Mouse (Mus musculus) hindbrain, embryonic 16.5 days (tissue): ENCODE measurements at regions not wholly inside any gene's neighbourhood (a gene's known extent, or its start where the extent isn't known, plus 50 kb on each side); places are given as distances from the start of the nearest gene placed in this dataset.
A peak's percentile ranks its signal among the peaks of the same experiment; 100 is the strongest.

Source experiments
- ATAC-seq: fragments of 200-750 bp; cut with Nextera tagmentation; 2 replicates; pipeline ENCODE4 v1.8.0; 2017; ENCODE audit warnings: moderate TSS enrichment, moderate library complexity
- H3K27ac ChIP-seq: fragments of 300-500 bp; sonication (generic); 2 replicates; pipeline ENCODE4 v1.5.1; 2014; ENCODE audit warnings: low read depth, mild to moderate bottlenecking, control low read depth, low read length, moderate library complexity
- H3K27me3 ChIP-seq: fragments of 300-500 bp; sonication (generic); replicated peaks from 2 replicates; pipeline ENCODE4 v1.6.1; 2014; ENCODE audit warnings: low read length; ENCODE audit not compliant: control insufficient read depth, insufficient read depth
- H3K36me3 ChIP-seq: fragments of 300-500 bp; sonication (generic); 2 replicates; pipeline ENCODE4 v1.6.1; 2014; ENCODE audit warnings: mild to moderate bottlenecking, low read length, moderate library complexity, mixed read lengths; ENCODE audit not compliant: control insufficient read depth, insufficient read depth
- H3K4me1 ChIP-seq: fragments of 300-500 bp; sonication (generic); 2 replicates; pipeline ENCODE4 v1.6.1; 2014; ENCODE audit warnings: low read depth, low read length; ENCODE audit not compliant: control insufficient read depth, insufficient read depth
- H3K4me2 ChIP-seq: fragments of 300-500 bp; sonication (generic); 2 replicates; pipeline ENCODE4 v1.6.1; 2014; ENCODE audit warnings: mild to moderate bottlenecking, low read length, control low read depth, moderate library complexity
- H3K4me3 ChIP-seq: fragments of 300-500 bp; sonication (generic); 2 replicates; pipeline ENCODE4 v1.5.1; 2014; ENCODE audit warnings: mild to moderate bottlenecking, low read length, control low read depth, moderate library complexity
- H3K9ac ChIP-seq: fragments of 300-500 bp; sonication (generic); 2 replicates; pipeline ENCODE4 v1.6.1; 2014; ENCODE audit warnings: low read depth, mild to moderate bottlenecking, control low read depth, low read length, moderate library complexity
- H3K9me3 ChIP-seq: fragments of 300-500 bp; sonication (generic); 2 replicates; pipeline ENCODE4 v1.6.1; 2014; ENCODE audit warnings: mild to moderate bottlenecking, low read length, moderate library complexity; ENCODE audit not compliant: control insufficient read depth
- WGBS: fragments of 180-500 bp; shearing (Covaris S2); extraction: QIAGEN DNeasy Blood & Tissue Kit; methylation state at CpG from one replicate; pipeline ENCODE4 v1.1.7; 2014; 5-methylcytosine and 5-hydroxymethylcytosine counted together

GRCm38 (mm10) chr5:45283908-45284415 is 166.1 kb downstream of the Qdpr start:
- no peak overlapping the region for H3K9ac ChIP-seq
- H3K4me2 ChIP-seq = no peak overlapping the region
- H3K36me3 ChIP-seq = no peaks in the 10 kb centered on the region
- H3K4me1 ChIP-seq = no peaks in the 10 kb centered on the region
- H3K27me3 ChIP-seq = no peaks in the 10 kb centered on the region
- H3K9me3 ChIP-seq = no peaks in the 10 kb centered on the region
- WGBS = 58% methylated on average over 2 of the region's 2 CpGs
- H3K27ac ChIP-seq = no peak overlapping the region
- ATAC-seq = no peak
- no peak overlapping the region for H3K4me3 ChIP-seq

DNA sequence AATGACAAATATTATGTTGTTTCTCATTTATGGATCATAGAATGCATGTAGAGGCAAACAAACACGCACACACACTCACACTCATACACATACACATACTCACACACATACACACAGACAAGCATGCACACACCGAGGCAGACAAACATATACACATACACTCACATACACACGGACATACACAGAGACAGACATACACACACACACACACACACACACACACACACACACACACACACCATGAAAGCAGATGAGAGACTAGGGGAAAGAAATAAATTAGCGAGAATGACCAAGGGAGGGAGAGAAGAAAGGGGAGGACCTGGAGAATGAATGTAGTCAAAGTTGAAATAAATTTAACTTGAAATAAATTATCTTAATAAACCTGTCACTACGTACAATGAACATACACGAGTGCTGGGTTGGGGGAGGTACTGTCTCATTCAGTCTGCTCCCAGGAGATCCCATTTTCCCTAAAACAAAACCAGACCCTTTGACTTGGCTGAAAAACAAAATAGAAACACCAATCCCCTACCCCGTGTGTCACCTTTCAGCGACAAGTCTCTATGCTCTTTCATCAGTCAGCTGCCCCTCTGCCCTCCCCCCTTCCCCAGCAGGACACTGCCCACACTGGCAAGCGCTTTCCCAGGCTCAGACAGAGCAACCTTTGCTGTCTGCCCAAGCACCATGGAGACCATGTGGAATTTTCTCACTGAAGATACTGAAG is 167.7 kb downstream of the Qdpr start:
- WGBS = 19% methylated on average over 9 of the region's 9 CpGs
- peak; percentile 91 for ATAC-seq
- no peaks in the 10 kb centered on the region for H3K4me1 ChIP-seq

DNA sequence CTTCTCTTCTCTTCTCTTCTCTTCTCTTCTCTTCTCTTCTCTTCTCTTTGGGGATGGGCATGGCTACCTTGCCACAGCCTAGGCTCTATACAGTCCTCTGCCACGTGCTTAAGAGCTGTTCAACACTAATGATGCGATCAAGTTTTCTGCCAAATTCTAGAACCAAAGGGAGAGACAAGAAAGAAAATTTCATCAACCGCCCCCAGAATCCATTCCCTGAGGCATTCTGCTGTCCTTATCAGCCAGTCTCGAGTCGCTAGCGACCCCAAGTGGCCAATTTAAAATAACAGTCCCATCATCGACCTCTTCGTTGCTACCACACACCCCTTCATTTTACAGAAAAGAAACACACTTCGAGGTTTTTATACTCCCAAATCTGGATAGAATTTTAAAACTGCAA is 171.5 kb downstream of the Qdpr start:
- H3K4me2 ChIP-seq = peak overlapping the region; percentile 76
- ATAC-seq = peak; percentile 73
- H3K36me3 ChIP-seq = no peaks in the 10 kb centered on the region
- 2% methylated on average over 9 of the region's 9 CpGs for WGBS
- no peak overlapping the region for H3K27ac ChIP-seq
- no peaks in the 10 kb centered on the region for H3K9me3 ChIP-seq
- H3K27me3 ChIP-seq = no peaks in the 10 kb centered on the region
- no peak overlapping the region for H3K9ac ChIP-seq
- no peaks in the 10 kb centered on the region for H3K4me1 ChIP-seq
- no peak overlapping the region; the same call in 1 of the 2 replicates for H3K4me3 ChIP-seq

More for the DNA sequence above, 167.7 kb downstream of the Qdpr start:
- H3K4me3 ChIP-seq = no peak overlapping the region
- no peak overlapping the region for H3K9ac ChIP-seq
- H3K27me3 ChIP-seq = no peaks in the 10 kb centered on the region
- no peaks in the 10 kb centered on the region for H3K36me3 ChIP-seq
- no peak overlapping the region for H3K27ac ChIP-seq
- no peak overlapping the region for H3K4me2 ChIP-seq
- H3K9me3 ChIP-seq = no peaks in the 10 kb centered on the region

- H3K9ac ChIP-seq = peak overlapping the region; percentile 59
- 1% methylated on average over 10 of the region's 10 CpGs for WGBS
- ATAC-seq = peak; percentile 50; the same call in 1 of the 2 replicates
Measured at GRCm38 (mm10) chr5:45278005-45278432, 172.0 kb downstream of the Qdpr start.

DNA sequence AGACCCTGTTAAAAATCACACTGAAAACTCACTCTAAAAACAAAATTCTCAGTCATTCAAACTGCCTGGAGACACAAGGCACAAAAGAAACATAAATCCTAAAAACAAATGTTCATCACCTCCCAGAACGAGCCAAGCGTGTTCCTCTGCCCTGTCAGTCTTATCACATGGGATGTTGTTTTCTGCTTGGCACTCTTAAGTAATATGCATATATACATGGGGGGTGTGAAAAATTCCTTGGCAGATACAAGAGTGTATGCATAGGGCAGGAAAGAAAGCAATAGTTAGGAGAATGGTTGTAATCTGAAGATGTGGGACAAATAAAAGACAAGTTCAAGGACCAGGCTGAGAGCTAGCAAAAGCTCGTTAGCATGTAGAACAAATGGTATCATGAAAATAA is 179.4 kb downstream of the Qdpr start:
- Histone ChIP-seq H3K4me3 (no peak overlapping the region), H3K27me3 (no peaks in the 10 kb centered on the region), H3K27ac (no peak overlapping the region), H3K4me2 (no peak overlapping the region), H3K9me3 (no peaks in the 10 kb centered on the region), H3K36me3 (no peaks in the 10 kb centered on the region), H3K4me1 (no peaks in the 10 kb centered on the region), H3K9ac (no peak overlapping the region)
- WGBS = 84% methylated on average over 3 of the region's 3 CpGs
- ATAC-seq = no peak

More at GRCm38 (mm10) chr5:45278005-45278432, 172.0 kb downstream of the Qdpr start:
- Histone ChIP-seq H3K4me2 (peak overlapping the region; percentile 76), H3K27ac (peak overlapping the region; percentile 56), H3K36me3 (no peaks in the 10 kb centered on the region), H3K4me1 (no peaks in the 10 kb centered on the region), H3K4me3 (peak overlapping the region; percentile 39), H3K27me3 (no peaks in the 10 kb centered on the region), H3K9me3 (no peaks in the 10 kb centered on the region)

GRCm38 (mm10) chr5:45269391-45269790 is 180.6 kb downstream of the Qdpr start:
- 89% methylated on average over 5 of the region's 5 CpGs for WGBS
- no peaks in the 10 kb centered on the region for H3K9me3 ChIP-seq
- no peak for ATAC-seq

GRCm38 (mm10) chr5:45266914-45267313 is 183.1 kb downstream of the Qdpr start:
- WGBS = 42% methylated on average over 5 of the region's 5 CpGs
- H3K36me3 ChIP-seq = no peaks in the 10 kb centered on the region
- ATAC-seq = no peak
- H3K27ac ChIP-seq = no peak overlapping the region
- H3K9ac ChIP-seq = no peak overlapping the region
- H3K4me3 ChIP-seq = no peak overlapping the region
- H3K27me3 ChIP-seq = no peaks in the 10 kb centered on the region
- H3K9me3 ChIP-seq = no peaks in the 10 kb centered on the region
- H3K4me2 ChIP-seq = no peak overlapping the region
- H3K4me1 ChIP-seq = no peaks in the 10 kb centered on the region

More at GRCm38 (mm10) chr5:45269391-45269790, 180.6 kb downstream of the Qdpr start:
- Histone ChIP-seq H3K27ac (no peak overlapping the region), H3K4me1 (no peaks in the 10 kb centered on the region), H3K27me3 (no peaks in the 10 kb centered on the region), H3K9ac (no peak overlapping the region), H3K4me3 (no peak overlapping the region), H3K36me3 (no peaks in the 10 kb centered on the region), H3K4me2 (no peak overlapping the region)

DNA sequence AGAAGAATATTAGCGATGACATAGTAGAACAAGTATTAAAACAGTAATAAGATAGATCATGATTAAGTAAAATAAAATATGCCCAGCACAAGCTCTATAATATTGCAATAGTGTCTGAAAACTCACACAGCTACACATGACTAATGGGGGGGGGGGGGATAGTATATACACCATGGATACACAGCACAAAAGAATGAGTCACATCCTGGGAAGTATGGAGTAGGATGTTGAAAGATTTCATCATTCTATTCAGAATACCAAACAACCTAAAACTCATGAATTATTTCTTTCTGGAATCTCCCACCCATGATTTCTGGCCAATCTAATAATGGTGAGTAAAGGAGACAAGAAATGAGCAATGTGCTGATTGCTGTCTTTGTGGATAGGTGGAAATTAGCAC is 191.6 kb downstream of the Qdpr start:
- Histone ChIP-seq H3K4me3 (no peak overlapping the region), H3K27me3 (no peaks in the 10 kb centered on the region), H3K4me2 (no peak overlapping the region), H3K9me3 (no peaks in the 10 kb centered on the region; the same call in 1 of the 2 replicates), H3K27ac (no peak overlapping the region), H3K4me1 (no peaks in the 10 kb centered on the region), H3K9ac (no peak overlapping the region), H3K36me3 (no peaks in the 10 kb centered on the region)
- 97% methylated on average over 1 of the region's 1 CpGs for WGBS
- ATAC-seq = no peak

DNA sequence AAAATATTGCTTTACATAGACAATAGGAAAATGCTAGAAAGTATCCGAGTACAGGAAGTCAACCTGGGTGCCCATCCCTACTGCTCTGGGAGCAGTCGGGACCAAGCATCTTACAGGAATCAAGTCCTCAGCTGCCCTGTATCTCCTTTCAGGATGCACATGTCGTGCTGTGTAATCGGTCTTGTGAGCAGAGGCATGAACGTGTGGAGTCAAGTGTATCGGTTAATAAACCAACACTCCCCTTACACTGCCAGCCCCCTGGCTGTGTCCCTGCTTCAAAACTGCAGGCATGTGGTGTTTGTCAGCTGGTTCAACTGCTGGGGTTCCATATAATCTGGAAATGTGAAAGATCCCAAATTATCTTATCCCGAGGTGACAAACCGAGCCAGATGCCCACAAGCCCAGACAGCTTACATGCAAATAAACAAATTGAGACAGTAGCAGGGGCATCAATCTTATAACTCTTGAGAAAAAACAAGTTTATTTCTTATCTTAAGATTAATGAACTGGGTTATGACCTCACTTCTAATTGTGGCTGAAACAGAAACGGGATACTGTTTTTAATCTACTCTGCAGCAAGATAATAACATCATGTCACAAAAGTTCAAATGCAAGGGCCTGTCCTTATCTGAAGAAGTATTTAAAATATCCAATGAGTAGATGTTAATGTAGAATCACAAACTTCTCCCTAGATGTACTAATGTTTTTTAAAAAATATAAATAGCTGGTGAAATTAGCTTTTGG is 193.6 kb downstream of the Qdpr start:
- WGBS = 59% methylated on average over 9 of the region's 9 CpGs

More for the DNA sequence above, 193.6 kb downstream of the Qdpr start:
- H3K4me2 ChIP-seq = no peak overlapping the region
- H3K4me1 ChIP-seq = no peaks in the 10 kb centered on the region
- H3K9me3 ChIP-seq = no peaks in the 10 kb centered on the region
- peak; percentile 58; the same call in 1 of the 2 replicates for ATAC-seq
- H3K36me3 ChIP-seq = no peaks in the 10 kb centered on the region
- no peak overlapping the region for H3K27ac ChIP-seq
- H3K4me3 ChIP-seq = no peak overlapping the region
- no peak overlapping the region for H3K9ac ChIP-seq
- H3K27me3 ChIP-seq = no peaks in the 10 kb centered on the region
